Mouse (Mus musculus): ENCODE results near the gene Zfp36l2. TPM values are rescaled to one million over a fixed set of nuclear protein-coding genes. Genes with fewer than 3 reads are reported as not detected.

The Zfp36l2 gene
- total and polyA plus RNA-seq, 3 experiments = 68.5 to 174 (median 93.6) TPM

- no peaks in the 10 kb centered on the region for H3K27me3 ChIP-seq (ENCODE audit: control insufficient read depth in 1 of 2, insufficient read depth in 2 of 2, low read length in 2 of 2)
- peaks cover 0 to 2% of the 10 kb centered on the region in 2 experiments; a peak in 1 of 4 replicates for H3K4me1 ChIP-seq (ENCODE audit: control insufficient read depth in 1 of 2, insufficient read depth in 2 of 2, low read length in 2 of 2)
- H3K36me3 ChIP-seq (ENCODE audit: control insufficient read depth in 1 of 2, insufficient read depth in 2 of 2, low read length in 2 of 2) = no peaks in the 10 kb centered on the region
- no peaks in the 10 kb centered on the region for H3K9me3 ChIP-seq (replicated peaks; ENCODE audit: insufficient read depth, low read length)
- no peak overlapping the region for H3K27ac ChIP-seq (ENCODE audit: control insufficient read depth, low read depth, low read length)
- DNase-seq (ENCODE audit: low read depth, low spot score) = no peak
- H3K9ac ChIP-seq (ENCODE audit: control insufficient read depth, low read depth, low read length, poor library complexity, severe bottlenecking) = no peak overlapping the region
- TF ChIP-seq GATA1 (IDR thresholded peaks at IDR 0.05; ENCODE audit: low read depth, low read length) (no peak), NELFE (IDR thresholded peaks at IDR 0.05; ENCODE audit: low read depth, low read length) (no peak), NRF1 (IDR thresholded peaks at IDR 0.05; ENCODE audit: insufficient read depth, low read depth, low read length, poor library complexity, severe bottlenecking) (no peak), TBP (IDR thresholded peaks at IDR 0.05; ENCODE audit: low read depth, low read length) (no peak), ZC3H11A (IDR thresholded peaks at IDR 0.05; ENCODE audit: low read depth, low read length) (no peak), MAZ (IDR thresholded peaks at IDR 0.05; ENCODE audit: low read depth, low read length) (no peak), MXI1 (IDR thresholded peaks at IDR 0.05; ENCODE audit: low read depth, low read length) (no peak), CHD2 (IDR thresholded peaks at IDR 0.05; ENCODE audit: low read length) (no peak), MYB (IDR thresholded peaks at IDR 0.05; ENCODE audit: low read depth, low read length) (no peak), CHD1 (IDR thresholded peaks at IDR 0.05; ENCODE audit: low read depth, low read length) (no peak), BHLHE40 (IDR thresholded peaks at IDR 0.05; ENCODE audit: borderline replicate concordance, low read depth, low read length) (no peak), ELF1 (IDR thresholded peaks at IDR 0.05; ENCODE audit: low read depth, low read length) (no peak), E2F4 (IDR thresholded peaks at IDR 0.05; ENCODE audit: borderline replicate concordance, low read depth, low read length) (no peak), ETS1 (IDR thresholded peaks at IDR 0.05; ENCODE audit: low read depth, low read length) (no peak)
- H3K4me3 ChIP-seq (ENCODE audit: control insufficient read depth in 1 of 2, insufficient read depth in 1 of 2, low read depth in 2 of 2, low read length in 2 of 2) = no peak overlapping the region
- H3K79me2 ChIP-seq (ENCODE audit: control insufficient read depth, insufficient read depth, low read length, poor library complexity) = no peaks in the 10 kb centered on the region
Measured at GRCm38 (mm10) chr17:84167377-84167776, 20.4 kb downstream of the Zfp36l2 start.

DNA sequence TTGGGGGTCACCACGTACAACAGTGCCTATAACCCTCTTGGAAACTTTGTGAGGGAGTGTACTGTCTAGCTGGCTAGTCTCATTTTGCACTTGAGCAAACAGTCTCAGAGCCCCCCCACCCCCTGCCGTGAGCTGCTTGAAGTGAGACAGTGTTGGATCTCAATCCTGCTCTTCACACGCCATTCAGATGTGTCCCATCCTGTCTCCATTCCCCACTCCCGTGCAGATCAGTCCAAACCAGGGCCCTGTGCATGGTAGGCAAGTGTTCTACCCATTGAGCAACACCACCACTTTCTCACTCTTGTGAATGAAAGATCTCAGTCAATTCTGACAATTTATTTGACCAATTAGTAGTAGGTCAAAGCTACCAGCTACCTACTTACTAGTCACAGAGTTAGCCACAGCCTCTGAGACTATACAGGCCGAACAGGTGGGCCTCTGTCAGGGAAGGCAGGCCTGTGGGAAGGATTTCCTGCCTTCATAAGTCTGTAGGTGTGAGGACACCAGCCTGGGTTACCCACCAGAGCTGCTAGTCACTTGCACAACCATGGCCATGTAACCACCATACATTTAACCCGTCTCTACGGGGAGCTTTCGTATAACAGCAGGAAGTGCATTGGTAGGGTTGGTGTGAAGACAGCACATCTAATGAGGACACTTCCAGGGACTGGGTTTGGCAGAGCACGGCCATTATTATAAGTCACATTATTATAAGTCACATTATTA is 21.4 kb downstream of the Zfp36l2 start:
- H3K79me2 ChIP-seq (ENCODE audit: control insufficient read depth, insufficient read depth, low read length, poor library complexity) = no peaks in the 10 kb centered on the region
- no peaks in the 10 kb centered on the region for H3K9me3 ChIP-seq (replicated peaks; ENCODE audit: insufficient read depth, low read length)
- peaks cover 11 to 13% of the 10 kb centered on the region in 2 experiments for H3K4me1 ChIP-seq (ENCODE audit: control insufficient read depth in 1 of 2, insufficient read depth in 2 of 2, low read length in 2 of 2)
- no peak overlapping the region for H3K4me3 ChIP-seq (ENCODE audit: control insufficient read depth in 1 of 2, insufficient read depth in 1 of 2, low read depth in 2 of 2, low read length in 2 of 2)
- H3K27me3 ChIP-seq (ENCODE audit: control insufficient read depth in 1 of 2, insufficient read depth in 2 of 2, low read length in 2 of 2) = no peaks in the 10 kb centered on the region
- peaks cover 0 to 9% of the 10 kb centered on the region in 2 experiments; a peak in 2 of 4 replicates for H3K36me3 ChIP-seq (ENCODE audit: control insufficient read depth in 1 of 2, insufficient read depth in 2 of 2, low read length in 2 of 2)
- no peak for TF ChIP-seq MAFK (IDR thresholded peaks at IDR 0.05; ENCODE audit: borderline replicate concordance, low read depth, low read length)
- no peak for TF ChIP-seq CHD1 (IDR thresholded peaks at IDR 0.05; ENCODE audit: low read depth, low read length)
- TF ChIP-seq ZKSCAN1 (IDR thresholded peaks at IDR 0.05; ENCODE audit: low read depth, low read length) = no peak
- no peak for TF ChIP-seq MXI1 (IDR thresholded peaks at IDR 0.05; ENCODE audit: low read depth, low read length)
- no peak for TF ChIP-seq GATA1 (IDR thresholded peaks at IDR 0.05; ENCODE audit: low read depth, low read length)
- no peak for TF ChIP-seq MEF2A (IDR thresholded peaks at IDR 0.05; ENCODE audit: extremely low read depth, insufficient replicate concordance, low read depth, low read length, poor library complexity, severe bottlenecking)
- no peak for TF ChIP-seq TBP (IDR thresholded peaks at IDR 0.05; ENCODE audit: low read depth, low read length)
- TF ChIP-seq USF1 (IDR thresholded peaks at IDR 0.05; ENCODE audit: low read depth, low read length) = no peak
- TF ChIP-seq ZNF384 (IDR thresholded peaks at IDR 0.05; ENCODE audit: low read depth, low read length) = no peak
- no peak for TF ChIP-seq RAD21 (IDR thresholded peaks at IDR 0.05; ENCODE audit: low read depth, low read length)
- no peak overlapping the region for H3K27ac ChIP-seq (ENCODE audit: control insufficient read depth, low read depth, low read length)
- no peak overlapping the region for H3K9ac ChIP-seq (ENCODE audit: control insufficient read depth, low read depth, low read length, poor library complexity, severe bottlenecking)
- no peak for DNase-seq (ENCODE audit: low read depth, low spot score)
